Mouse (Mus musculus) liver, postnatal 0 days (tissue): ENCODE data around the gene Adam1b.

Experiments used
- CTCF ChIP-seq: sonication (generic); IDR thresholded peaks from 2 replicates; pipeline ENCODE4 v1.5.1; 2016; ENCODE audit warnings: antibody characterized with exemption, low read depth
- EP300 ChIP-seq: IDR thresholded peaks from 2 replicates; pipeline ENCODE4 v1.6.1; 2016; ENCODE audit warnings: antibody characterized with exemption, low read depth, mild to moderate bottlenecking

DNA sequence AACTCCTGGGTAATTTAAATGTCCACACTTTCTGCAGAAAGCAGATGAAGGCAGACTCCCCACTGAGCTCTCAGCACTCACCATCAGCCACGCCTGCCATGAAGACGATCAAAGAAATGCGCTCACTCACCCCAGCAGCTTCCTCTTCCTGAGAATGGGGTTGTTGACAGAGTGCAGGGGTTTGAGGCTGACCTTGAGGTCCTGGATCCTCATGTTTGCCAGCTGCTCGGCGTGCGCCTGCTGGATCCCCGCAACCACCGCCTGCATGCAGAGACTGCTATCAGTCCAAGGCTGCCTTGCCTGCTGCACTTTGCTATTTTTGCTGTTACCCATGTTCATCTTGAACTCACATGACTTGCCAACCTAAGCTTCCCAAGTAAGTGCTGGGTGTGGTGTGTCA, 23.7 kb upstream of the Adam1b start:
- TF ChIP-seq CTCF (no peak), EP300 (no peak)
